Mouse (Mus musculus) urinary bladder, postnatal 25 days (tissue): ENCODE measurements around the gene Snd1.
A peak's percentile ranks its signal among the peaks of the same experiment; 100 is the strongest.

ENCODE experiments used
- DNase-seq: peaks from one replicate; pipeline ENCODE4 v3.0.0; 2022; ENCODE audit warnings: low spot score

Gene Snd1

GRCm38 (mm10) chr6:28975106-28975505 lies 500.2 kb downstream of the Snd1 start:
- no peak for DNase-seq

GRCm38 (mm10) chr6:28978031-28978430 lies 503.1 kb downstream of the Snd1 start:
- DNase-seq: no peak

GRCm38 (mm10) chr6:28978881-28979280 lies 503.9 kb downstream of the Snd1 start:
- DNase-seq: no peak

- no peak for DNase-seq
Observed at GRCm38 (mm10) chr6:28979586-28979985, 504.6 kb downstream of the Snd1 start.

GRCm38 (mm10) chr6:28980219-28980618 lies 505.3 kb downstream of the Snd1 start:
- no peak for DNase-seq

GRCm38 (mm10) chr6:28980750-28981584 lies 506.0 kb downstream of the Snd1 start:
- DNase-seq: no peak

GRCm38 (mm10) chr6:28981585-28981948 lies 506.6 kb downstream of the Snd1 start:
- no peak for DNase-seq

- peak; percentile 58 for DNase-seq
Observed at GRCm38 (mm10) chr6:28981966-28982701, 507.2 kb downstream of the Snd1 start.

- DNase-seq: no peak
Observed at GRCm38 (mm10) chr6:28982817-28983216, 507.9 kb downstream of the Snd1 start.
